27 mouse cellular contexts compared by ENCODE assay signal in the genomic region with DNA sequence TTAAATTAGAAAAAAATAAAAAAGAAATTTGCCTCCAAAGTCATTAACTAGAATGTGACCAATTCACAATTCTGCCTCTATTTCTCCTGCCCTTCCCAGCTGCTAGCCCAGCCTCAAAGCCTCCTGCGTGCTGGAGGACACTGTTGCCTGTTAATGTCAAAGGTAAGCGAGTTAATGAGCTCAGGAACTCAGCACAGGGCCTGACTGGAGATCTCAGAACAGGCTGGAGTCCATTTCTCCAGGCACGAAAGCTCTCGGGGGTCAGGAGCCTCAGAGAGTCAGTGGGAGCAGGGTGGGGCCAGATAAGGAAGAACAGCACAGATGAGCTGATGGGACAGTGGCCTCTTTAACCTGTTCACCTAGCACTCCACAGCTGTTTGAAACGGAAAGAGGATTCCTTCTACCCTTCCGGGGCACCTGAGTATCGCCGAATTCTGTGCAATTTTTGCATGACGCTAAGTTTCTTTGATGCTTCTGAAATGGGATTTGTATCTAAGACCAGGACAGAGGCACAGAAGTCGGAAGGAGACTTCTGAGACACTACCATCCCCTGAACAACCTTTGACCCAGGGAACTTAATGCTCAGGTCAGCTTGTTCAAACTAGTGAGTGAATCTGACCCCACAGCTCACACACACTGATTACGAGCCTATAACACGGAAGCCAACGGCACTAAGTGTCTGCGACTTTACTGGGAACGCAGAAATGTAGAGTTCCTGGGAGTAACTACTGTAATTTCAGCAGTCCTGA. TPM values are rescaled to one million over a fixed set of nuclear protein-coding genes. Genes with fewer than 3 reads are reported as not detected.
A peak's percentile ranks its signal among the peaks of the same experiment; 100 is the strongest.
DNase-seq lines count a peak whose midpoint lies in the region; ATAC-seq and TF ChIP-seq lines count a peak whose summit lies in the region.
"Had no signal": no experiment of that assay in that cellular context is flagged by ENCODE, and none has a peak within 500 bp of the region (broad histone marks: within the 10 kb centered on the region; RNA-seq: fewer than 3 reads in every experiment).

No protein-coding gene starts in this region.

- H3K4me3 ChIP-seq in intestine, postnatal 0 days (ENCODE audit: low read depth, low read length): no peak overlapping the region
- H3K4me3 ChIP-seq in intestine, embryonic 16.5 days (ENCODE audit: low read length): no peak overlapping the region
- no peak overlapping the region for H3K4me3 ChIP-seq in midbrain, embryonic 11.5 days (ENCODE audit: low read depth, low read length)
- no peak overlapping the region for H3K4me3 ChIP-seq in midbrain, postnatal 0 days (ENCODE audit: low read depth, low read length)
- H3K4me3 ChIP-seq: embryonic facial prominence, embryonic 10.5 days; embryonic facial prominence, embryonic 13.5 days; erythroblast, embryonic 14.5 days; forebrain, embryonic 12.5 days; forebrain, embryonic 15.5 days; heart, embryonic 12.5 days; heart, embryonic 15.5 days; hindbrain, embryonic 10.5 days; hindbrain, embryonic 13.5 days had no signal

- no peak overlapping the region for H3K9ac ChIP-seq in intestine, postnatal 0 days (ENCODE audit: low read depth, low read length)
- H3K9ac ChIP-seq in intestine, embryonic 16.5 days (ENCODE audit: low read depth, low read length): no peak overlapping the region
- H3K9ac ChIP-seq in midbrain, embryonic 11.5 days (ENCODE audit: low read length): no peak overlapping the region
- no peak overlapping the region for H3K9ac ChIP-seq in midbrain, postnatal 0 days (replicated peaks; ENCODE audit: low read length, poor library complexity, severe bottlenecking)
- H3K9ac ChIP-seq: forebrain, embryonic 12.5 days; forebrain, embryonic 15.5 days; heart, embryonic 12.5 days; heart, embryonic 15.5 days; hindbrain, embryonic 13.5 days had no signal

- H3K4me1 ChIP-seq in intestine, postnatal 0 days (replicated peaks; ENCODE audit: control insufficient read depth, insufficient read depth, low read length): peaks cover 15% of the 10 kb centered on the region
- H3K4me1 ChIP-seq in intestine, embryonic 16.5 days (ENCODE audit: control insufficient read depth, insufficient read depth, low read length): peaks cover 26% of the 10 kb centered on the region
- H3K4me1 ChIP-seq in midbrain, embryonic 11.5 days (ENCODE audit: control insufficient read depth, insufficient read depth, low read length): peaks cover 9% of the 10 kb centered on the region
- H3K4me1 ChIP-seq in midbrain, postnatal 0 days (ENCODE audit: insufficient read depth, low read length): peaks cover 7% of the 10 kb centered on the region; the same call in 1 of the 2 replicates

- peak; percentile 75 for DNase-seq in kidney, adult 9 months
- DNase-seq in kidney, postnatal 14 days: no peak
- DNase-seq in midbrain, embryonic 11.5 days (ENCODE audit: low spot score, missing footprints): peak; percentile 77
- DNase-seq in midbrain, postnatal 0 days (ENCODE audit: low spot score): no peak
- DNase-seq: adrenal gland, adult 8-10 months; adrenal gland, postnatal 25 days; cerebellum, adult 11-12 months; cerebellum, adult 8-10 months; cerebellum, postnatal 10 days; cerebellum, postnatal 36 days; embryo, embryonic 11 days; gastrocnemius, postnatal 25 days; heart, adult 18-20 months; heart, postnatal 10 days; heart, postnatal 36 days had no signal

- WGBS in intestine, postnatal 0 days: 48% methylated on average over 15 of the region's 15 CpGs
- WGBS in intestine, embryonic 16.5 days: 68% methylated on average over 15 of the region's 15 CpGs
- WGBS in midbrain, embryonic 11.5 days: 78% methylated on average over 15 of the region's 15 CpGs
- 85% methylated on average over 15 of the region's 15 CpGs for WGBS in midbrain, postnatal 0 days

- H3K4me2 ChIP-seq in intestine, postnatal 0 days (replicated peaks; ENCODE audit: low read depth): peak overlapping the region; percentile 40
- H3K4me2 ChIP-seq in intestine, embryonic 16.5 days (ENCODE audit: low read depth, low read length): no peak overlapping the region
- H3K4me2 ChIP-seq in midbrain, embryonic 11.5 days: no peak overlapping the region
- H3K4me2 ChIP-seq in midbrain, postnatal 0 days (ENCODE audit: low read depth, low read length, poor library complexity, severe bottlenecking): no peak overlapping the region
- H3K4me2 ChIP-seq: embryonic facial prominence, embryonic 13.5 days; forebrain, embryonic 12.5 days; forebrain, embryonic 15.5 days; heart, embryonic 12.5 days; heart, embryonic 15.5 days; hindbrain, embryonic 13.5 days had no signal

- no peaks in the 10 kb centered on the region for H3K27me3 ChIP-seq in intestine, postnatal 0 days (replicated peaks; ENCODE audit: control insufficient read depth, insufficient read depth, low read length)
- H3K27me3 ChIP-seq in intestine, embryonic 16.5 days (replicated peaks; ENCODE audit: control insufficient read depth, insufficient read depth, low read length): no peaks in the 10 kb centered on the region
- H3K27me3 ChIP-seq in midbrain, embryonic 11.5 days (ENCODE audit: control insufficient read depth, insufficient read depth, low read length): peaks cover 12% of the 10 kb centered on the region
- peaks cover 11% of the 10 kb centered on the region for H3K27me3 ChIP-seq in midbrain, postnatal 0 days (ENCODE audit: insufficient read depth, low read length)

- no peaks in the 10 kb centered on the region for H3K9me3 ChIP-seq in intestine, postnatal 0 days (ENCODE audit: control insufficient read depth)
- H3K9me3 ChIP-seq in intestine, embryonic 16.5 days (ENCODE audit: control insufficient read depth, low read length): no peaks in the 10 kb centered on the region
- H3K9me3 ChIP-seq in midbrain, embryonic 11.5 days (ENCODE audit: control insufficient read depth, low read length): no peaks in the 10 kb centered on the region
- no peaks in the 10 kb centered on the region for H3K9me3 ChIP-seq in midbrain, postnatal 0 days (ENCODE audit: low read length)
- H3K9me3 ChIP-seq: embryonic facial prominence, embryonic 10.5 days; embryonic facial prominence, embryonic 13.5 days; forebrain, embryonic 12.5 days; forebrain, embryonic 15.5 days; heart, embryonic 12.5 days; heart, embryonic 15.5 days; hindbrain, embryonic 10.5 days; hindbrain, embryonic 13.5 days had no signal

- no peak for ATAC-seq in intestine, postnatal 0 days
- no peak for ATAC-seq in intestine, embryonic 16.5 days
- ATAC-seq in midbrain, embryonic 11.5 days (ENCODE audit: low FRiP score): no peak
- ATAC-seq in midbrain, postnatal 0 days (ENCODE audit: low FRiP score): no peak
- ATAC-seq: activated CD4-positive, CD25-positive, alpha-beta regulatory T cell, adult 4 months; forebrain, embryonic 15.5 days had no signal

- H3K27ac ChIP-seq in intestine, postnatal 0 days (ENCODE audit: low read depth, low read length): no peak overlapping the region; the same call in 1 of the 2 replicates
- no peak overlapping the region for H3K27ac ChIP-seq in intestine, embryonic 16.5 days (ENCODE audit: low read length)
- H3K27ac ChIP-seq in midbrain, embryonic 11.5 days (ENCODE audit: low read depth, low read length): no peak overlapping the region
- no peak overlapping the region for H3K27ac ChIP-seq in midbrain, postnatal 0 days (ENCODE audit: low read depth, low read length)
- H3K27ac ChIP-seq: embryonic facial prominence, embryonic 10.5 days; embryonic facial prominence, embryonic 13.5 days; forebrain, embryonic 12.5 days; forebrain, embryonic 15.5 days; heart, embryonic 15.5 days; hindbrain, embryonic 10.5 days; hindbrain, embryonic 13.5 days had no signal

- no peaks in the 10 kb centered on the region for H3K36me3 ChIP-seq in intestine, postnatal 0 days (ENCODE audit: control insufficient read depth, insufficient read depth)
- H3K36me3 ChIP-seq in intestine, embryonic 16.5 days (ENCODE audit: control insufficient read depth, insufficient read depth, low read length): no peaks in the 10 kb centered on the region
- H3K36me3 ChIP-seq in midbrain, embryonic 11.5 days (ENCODE audit: control insufficient read depth, insufficient read depth, low read length): no peaks in the 10 kb centered on the region
- H3K36me3 ChIP-seq in midbrain, postnatal 0 days (ENCODE audit: insufficient read depth, low read length): no peaks in the 10 kb centered on the region
- H3K36me3 ChIP-seq: embryonic facial prominence, embryonic 10.5 days; embryonic facial prominence, embryonic 13.5 days; forebrain, embryonic 12.5 days; forebrain, embryonic 15.5 days; heart, embryonic 12.5 days; heart, embryonic 15.5 days; hindbrain, embryonic 10.5 days; hindbrain, embryonic 13.5 days had no signal

- no peak for TF ChIP-seq CTCF in intestine, postnatal 0 days (IDR thresholded peaks at IDR 0.05; ENCODE audit: low read depth)
- no peak for TF ChIP-seq CTCF in midbrain, postnatal 0 days (IDR thresholded peaks at IDR 0.05)

RNA-seq across cellular contexts. Expression of gene Vdr, which starts 7.0 kb away (rescaled TPM):
- polyA plus RNA-seq in intestine, postnatal 0 days (2015; fragmentation: Nextera tagmentation; extraction: Ambion mirVana): 6.5 and 7.0 TPM in 2 replicates
- polyA plus RNA-seq in intestine, embryonic 16.5 days (2015; fragmentation: Nextera tagmentation; extraction: Ambion mirVana): 2.4 TPM in 2 replicates
- polyA plus RNA-seq in midbrain, embryonic 11.5 days (2014; fragmentation: Nextera tagmentation; extraction: Ambion mirVana): 0.10 and 0.38 TPM in 2 replicates
- total RNA-seq in midbrain, postnatal 0 days (2014; rRNA removed): 0.09 and 0.27 TPM in 2 replicates
- 0.12 and 0.22 TPM in 2 replicates for polyA plus RNA-seq in midbrain, postnatal 0 days (2015; fragmentation: Nextera tagmentation; extraction: Ambion mirVana)
- polyA plus RNA-seq: erythroblast, embryonic 14.5 days had no signal

RNA-seq across cellular contexts. Expression of gene Hdac7, which starts 59.1 kb away (rescaled TPM):
- 7.8 and 9.2 TPM in 2 replicates for polyA plus RNA-seq in intestine, postnatal 0 days (2015; fragmentation: Nextera tagmentation; extraction: Ambion mirVana)
- 15.8 and 18.2 TPM in 2 replicates for polyA plus RNA-seq in intestine, embryonic 16.5 days (2015; fragmentation: Nextera tagmentation; extraction: Ambion mirVana)
- polyA plus RNA-seq in midbrain, embryonic 11.5 days (2014; fragmentation: Nextera tagmentation; extraction: Ambion mirVana): 14.6 and 16.7 TPM in 2 replicates
- 22.4 and 24.2 TPM in 2 replicates for total RNA-seq in midbrain, postnatal 0 days (2014; rRNA removed)
- 28.7 and 29.2 TPM in 2 replicates for polyA plus RNA-seq in midbrain, postnatal 0 days (2015; fragmentation: Nextera tagmentation; extraction: Ambion mirVana)

Comparison
In these comparisons a context has a peak if more than half of its experiments do, and no peak if none do; other contexts are left out.
1. DNase-seq: peak in kidney, adult 9 months (single experiment) and midbrain, embryonic 11.5 days (single experiment); none in kidney, postnatal 14 days (single experiment) and midbrain, postnatal 0 days (single experiment).